8 mouse cellular contexts compared by ENCODE assay signal in genomic region chr2:45107555-45107954, GRCm38 (mm10). TPM values are rescaled to one million over a fixed set of nuclear protein-coding genes. Genes with fewer than 3 reads are reported as not detected.
DNase-seq lines count a peak whose midpoint lies in the region; ATAC-seq lines count a peak whose summit lies in the region.

No protein-coding gene starts in this region.

- DNase-seq in kidney, postnatal 10 days, result no peak
- DNase-seq in embryonic facial prominence, embryonic 11.5 days (ENCODE audit: low spot score), result no peak
- DNase-seq in natural killer cell, adult 2 months (ENCODE audit: low spot score in 2 of 2), result no peak
- DNase-seq in yolk sac, embryonic 10.5 days (ENCODE audit: low spot score), result no peak

- H3K36me3 ChIP-seq in kidney, embryonic 14.5 days (ENCODE audit: control insufficient read depth, insufficient read depth, low read length), result no peaks in the 10 kb centered on the region
- no peaks in the 10 kb centered on the region for H3K36me3 ChIP-seq in embryonic facial prominence, embryonic 11.5 days (replicated peaks; ENCODE audit: control insufficient read depth, insufficient read depth, low read depth, low read length)
- H3K36me3 ChIP-seq in hindbrain, embryonic 13.5 days, result no peaks in the 10 kb centered on the region
- no peaks in the 10 kb centered on the region for H3K36me3 ChIP-seq in midbrain, embryonic 15.5 days (replicated peaks)

- no peaks in the 10 kb centered on the region for H3K27me3 ChIP-seq in kidney, embryonic 14.5 days (ENCODE audit: control insufficient read depth, insufficient read depth, low read length)
- peaks cover 2% of the 10 kb centered on the region; the same call in 1 of the 2 replicates for H3K27me3 ChIP-seq in embryonic facial prominence, embryonic 11.5 days (ENCODE audit: control insufficient read depth, insufficient read depth, low read length)
- no peaks in the 10 kb centered on the region for H3K27me3 ChIP-seq in hindbrain, embryonic 13.5 days
- H3K27me3 ChIP-seq in midbrain, embryonic 15.5 days (replicated peaks), result no peaks in the 10 kb centered on the region

- H3K9me3 ChIP-seq in kidney, embryonic 14.5 days (ENCODE audit: control insufficient read depth, low read length), result no peaks in the 10 kb centered on the region
- H3K9me3 ChIP-seq in embryonic facial prominence, embryonic 11.5 days (replicated peaks; ENCODE audit: control insufficient read depth, low read length), result no peaks in the 10 kb centered on the region
- H3K9me3 ChIP-seq in hindbrain, embryonic 13.5 days, result no peaks in the 10 kb centered on the region
- no peaks in the 10 kb centered on the region for H3K9me3 ChIP-seq in midbrain, embryonic 15.5 days

- H3K4me1 ChIP-seq in kidney, embryonic 14.5 days (ENCODE audit: control insufficient read depth, insufficient read depth, low read length), result 0 out of 2 replicates have a peak, but pooled peaks cover 7% of the 10 kb centered on the region
- peaks cover 5% of the 10 kb centered on the region; the same call in 1 of the 2 replicates for H3K4me1 ChIP-seq in embryonic facial prominence, embryonic 11.5 days (ENCODE audit: control insufficient read depth, insufficient read depth, low read length)
- H3K4me1 ChIP-seq in hindbrain, embryonic 13.5 days (replicated peaks), result peaks cover 55% of the 10 kb centered on the region
- peaks cover 56% of the 10 kb centered on the region for H3K4me1 ChIP-seq in midbrain, embryonic 15.5 days

- H3K9ac ChIP-seq in kidney, embryonic 14.5 days (ENCODE audit: low read depth, low read length), result peak overlapping the region; percentile 98; the same call in 1 of the 2 replicates
- H3K9ac ChIP-seq in embryonic facial prominence, embryonic 11.5 days (replicated peaks; ENCODE audit: low read length), result peak overlapping the region; percentile 39
- peak overlapping the region; percentile 98 for H3K9ac ChIP-seq in hindbrain, embryonic 13.5 days
- H3K9ac ChIP-seq in midbrain, embryonic 15.5 days, result peak overlapping the region; percentile 1; the same call in 1 of the 2 replicates

- no peak for ATAC-seq in kidney, embryonic 14.5 days (ENCODE audit: low FRiP score, low TSS enrichment)
- no peak for ATAC-seq in embryonic facial prominence, embryonic 11.5 days (replicated peaks; ENCODE audit: insufficient number of reproducible peaks, low FRiP score, low TSS enrichment, low read depth)
- ATAC-seq in hindbrain, embryonic 13.5 days (ENCODE audit: low FRiP score), result no peak
- ATAC-seq in midbrain, embryonic 15.5 days (replicated peaks), result no peak
- ATAC-seq in erythroid progenitor cell, adult 5-6 weeks (replicated peaks; ENCODE audit: low FRiP score, poor library complexity, severe bottlenecking), result no peak

- peak overlapping the region; percentile 63; the same call in 1 of the 2 replicates for H3K27ac ChIP-seq in kidney, embryonic 14.5 days (ENCODE audit: low read depth, low read length)
- 0 out of 2 replicates have a peak overlapping the region, but pooled peaks have one; percentile 35 for H3K27ac ChIP-seq in embryonic facial prominence, embryonic 11.5 days (replicated peaks; ENCODE audit: low read depth, low read length)
- H3K27ac ChIP-seq in hindbrain, embryonic 13.5 days, result peak overlapping the region; percentile 98
- H3K27ac ChIP-seq in midbrain, embryonic 15.5 days, result peak overlapping the region; percentile 91

- peak overlapping the region; percentile 68 for H3K4me2 ChIP-seq in kidney, embryonic 14.5 days (replicated peaks; ENCODE audit: low read depth, low read length)
- H3K4me2 ChIP-seq in embryonic facial prominence, embryonic 11.5 days (ENCODE audit: low read depth, low read length), result peak overlapping the region; percentile 27
- H3K4me2 ChIP-seq in hindbrain, embryonic 13.5 days, result peak overlapping the region; percentile 81
- H3K4me2 ChIP-seq in midbrain, embryonic 15.5 days, result peak overlapping the region; percentile 94

- 38% methylated on average over 2 of the region's 2 CpGs for WGBS in kidney, embryonic 14.5 days
- 32% methylated on average over 2 of the region's 2 CpGs for WGBS in embryonic facial prominence, embryonic 11.5 days
- 17% methylated on average over 2 of the region's 2 CpGs for WGBS in hindbrain, embryonic 13.5 days
- 16% methylated on average over 2 of the region's 2 CpGs for WGBS in midbrain, embryonic 15.5 days

- peak overlapping the region; percentile 83 for H3K4me3 ChIP-seq in kidney, embryonic 14.5 days (ENCODE audit: low read length)
- H3K4me3 ChIP-seq in embryonic facial prominence, embryonic 11.5 days (ENCODE audit: low read depth, low read length), result peak overlapping the region; percentile 18
- peak overlapping the region; percentile 87 for H3K4me3 ChIP-seq in hindbrain, embryonic 13.5 days
- peak overlapping the region; percentile 75 for H3K4me3 ChIP-seq in midbrain, embryonic 15.5 days

RNA-seq across cellular contexts. Expression of gene Zeb2, which starts 9.6 kb away (rescaled TPM):
- polyA plus RNA-seq in kidney, embryonic 14.5 days (2014; fragmentation: Nextera tagmentation; extraction: Ambion mirVana), result 41.2 and 52.2 TPM in 2 replicates
- polyA plus RNA-seq in embryonic facial prominence, embryonic 11.5 days (2014; fragmentation: Nextera tagmentation; extraction: Ambion mirVana), result 36.7 and 38.5 TPM in 2 replicates
- 50.4 and 57.4 TPM in 2 replicates for polyA plus RNA-seq in hindbrain, embryonic 13.5 days (2015; fragmentation: Nextera tagmentation; extraction: Ambion mirVana)
- polyA plus RNA-seq in midbrain, embryonic 15.5 days (2015; fragmentation: Nextera tagmentation; extraction: Ambion mirVana), result 30.8 and 31.5 TPM in 2 replicates
- total RNA-seq in erythroid progenitor cell, adult 5-6 weeks (2015; ENCODE audit: low replicate concordance), result 45.8 and 49.9 TPM in 2 replicates
- total RNA-seq in erythroid progenitor cell, adult 5-6 weeks (2017; ENCODE audit: low replicate concordance), result 34.3 and 60.1 TPM in 2 replicates

Comparison
In these comparisons a context has a peak if more than half of its experiments do, and no peak if none do; other contexts are left out.
1. H3K27ac ChIP-seq: peak in every context shown above with its lines; median percentile 98 in hindbrain, embryonic 13.5 days; 91 in midbrain, embryonic 15.5 days; 63 in kidney, embryonic 14.5 days; 35 in embryonic facial prominence, embryonic 11.5 days.
2. H3K4me2 ChIP-seq: peak in every context shown above with its lines; median percentile 94 in midbrain, embryonic 15.5 days; 81 in hindbrain, embryonic 13.5 days; 68 in kidney, embryonic 14.5 days; 27 in embryonic facial prominence, embryonic 11.5 days.
3. H3K4me3 ChIP-seq: peak in every context shown above with its lines; median percentile 87 in hindbrain, embryonic 13.5 days; 83 in kidney, embryonic 14.5 days; 75 in midbrain, embryonic 15.5 days; 18 in embryonic facial prominence, embryonic 11.5 days.
4. H3K9ac ChIP-seq: peak in every context shown above with its lines; median percentile 98 in kidney, embryonic 14.5 days; 98 in hindbrain, embryonic 13.5 days; 39 in embryonic facial prominence, embryonic 11.5 days; 1 in midbrain, embryonic 15.5 days.